Mouse (Mus musculus) midbrain, embryonic 12.5 days (tissue): Measurements from ENCODE around the gene Lsr. TPM values are rescaled to one million over a fixed set of nuclear protein-coding genes. Genes with fewer than 3 reads are reported as not detected.
"Not testable (repeated sequence)": the region's sequence is repeated elsewhere in the genome, so short reads cannot be mapped to it uniquely, and the experiment has no call there.

ENCODE experiments used
- ATAC-seq: fragments of 200-750 bp; cut with Nextera tagmentation; 2 replicates; pipeline ENCODE4 v1.8.0; 2017; ENCODE audit warnings: low read depth, moderate TSS enrichment, moderate library complexity; ENCODE audit not compliant: low FRiP score
- H3K27ac ChIP-seq: fragments of 300-500 bp; sonication (generic); replicated peaks from 2 replicates; pipeline ENCODE4 v1.5.1; 2016; ENCODE audit warnings: mild to moderate bottlenecking
- H3K27me3 ChIP-seq: fragments of 300-500 bp; sonication (generic); 2 replicates; pipeline ENCODE4 v1.6.1; 2016; ENCODE audit warnings: mild to moderate bottlenecking
- H3K36me3 ChIP-seq: fragments of 300-500 bp; sonication (generic); 2 replicates; pipeline ENCODE4 v1.6.1; 2016
- H3K4me1 ChIP-seq: fragments of 300-500 bp; sonication (generic); 2 replicates; pipeline ENCODE4 v1.6.1; 2016
- H3K4me2 ChIP-seq: fragments of 300-500 bp; sonication (generic); replicated peaks from 2 replicates; pipeline ENCODE4 v1.6.1; 2016; ENCODE audit warnings: mild to moderate bottlenecking, moderate library complexity
- H3K4me3 ChIP-seq: fragments of 300-500 bp; sonication (generic); 2 replicates; pipeline ENCODE4 v1.5.1; 2016; ENCODE audit warnings: mild to moderate bottlenecking
- H3K9ac ChIP-seq: fragments of 300-500 bp; sonication (generic); replicated peaks from 2 replicates; pipeline ENCODE4 v1.6.1; 2016; ENCODE audit warnings: mild to moderate bottlenecking, moderate library complexity
- H3K9me3 ChIP-seq: fragments of 300-500 bp; sonication (generic); 2 replicates; pipeline ENCODE4 v1.6.1; 2016; ENCODE audit warnings: mild to moderate bottlenecking
- WGBS: fragments of 180-500 bp; shearing (Covaris S2); methylation state at CpG from one replicate; pipeline ENCODE4 v1.1.7; 2016; 5-methylcytosine and 5-hydroxymethylcytosine counted together
- polyA plus RNA-seq: library from polyadenylated mRNA; unstranded; fragments of >200 nt; fragmentation: Nextera tagmentation; extraction: Ambion mirVana; gene quantifications from 2 replicates; pipeline ENCODE4 v1.2.1, GENCODE M21; 2016

Gene Lsr
- polyA plus RNA-seq, 1 experiment from 2014 or later = 16.1 TPM

DNA sequence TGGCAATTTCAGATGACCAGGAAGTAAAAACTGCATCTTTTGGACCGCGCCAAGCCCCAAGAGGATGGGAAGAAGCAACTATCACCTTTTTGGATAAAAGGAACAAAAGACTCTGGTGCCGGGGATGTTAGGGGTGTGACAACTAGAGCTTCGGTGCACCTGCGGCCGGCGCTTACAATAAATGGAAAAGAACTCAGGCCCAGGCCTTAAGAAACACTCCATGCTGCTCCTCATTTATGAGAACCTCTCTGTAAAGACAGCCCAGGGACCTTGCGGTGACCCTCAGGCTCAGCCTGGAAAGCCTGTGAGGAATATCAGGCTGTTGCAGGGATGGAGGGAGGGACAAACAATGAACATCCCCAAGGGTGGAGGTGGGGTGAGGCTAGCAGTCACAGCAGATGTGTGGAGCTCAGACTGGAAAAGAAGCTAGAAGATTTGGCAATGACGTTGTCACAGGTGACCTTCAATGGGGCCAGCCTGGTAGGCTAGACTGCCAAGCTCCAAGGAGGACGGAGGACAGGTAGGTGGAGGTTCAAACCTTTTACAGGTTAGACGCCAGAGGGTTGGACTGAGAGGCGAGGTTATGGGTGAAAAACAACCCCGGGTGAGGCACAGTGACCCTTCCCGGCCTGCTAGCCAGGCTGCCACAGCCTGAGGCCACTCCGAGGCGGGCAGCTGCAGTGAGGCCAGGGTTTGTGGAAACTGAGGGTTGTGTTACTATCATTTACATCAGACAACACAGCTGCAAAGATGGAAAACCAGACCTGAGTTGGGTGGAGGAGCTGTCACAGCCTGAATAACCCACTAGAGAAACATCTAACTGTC, 20.6 kb downstream of the Lsr start:
- H3K9ac ChIP-seq = no peak overlapping the region
- no peak overlapping the region for H3K4me2 ChIP-seq
- H3K36me3 ChIP-seq = peaks cover 64% of the 10 kb centered on the region
- WGBS = 93% methylated on average over 16 of the region's 16 CpGs
- no peak for ATAC-seq
- H3K27ac ChIP-seq = no peak overlapping the region
- H3K9me3 ChIP-seq = no peaks in the 10 kb centered on the region
- H3K27me3 ChIP-seq = no peaks in the 10 kb centered on the region
- no peak overlapping the region for H3K4me3 ChIP-seq
- H3K4me1 ChIP-seq = peaks cover 11% of the 10 kb centered on the region

DNA sequence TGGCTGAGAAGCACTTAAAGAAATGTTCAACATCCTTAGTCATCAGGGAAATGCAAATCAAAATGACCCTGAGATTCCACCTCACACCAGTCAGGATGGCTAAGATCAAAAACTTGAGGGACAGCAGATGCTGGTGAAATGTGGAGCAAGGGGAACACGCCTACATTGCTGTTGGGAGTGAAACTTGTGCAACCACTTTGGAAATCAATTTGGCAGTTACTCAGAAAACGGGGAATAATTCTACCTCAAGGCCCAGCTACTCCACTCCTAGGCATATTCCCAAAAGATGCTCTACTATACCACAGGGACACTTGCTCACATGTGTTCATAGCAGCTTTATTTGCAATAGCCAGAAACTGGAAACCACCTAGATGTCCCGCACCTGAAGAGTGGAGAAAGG, 23.4 kb downstream of the Lsr start:
- not testable (repeated sequence) for ATAC-seq, H3K9ac ChIP-seq

DNA sequence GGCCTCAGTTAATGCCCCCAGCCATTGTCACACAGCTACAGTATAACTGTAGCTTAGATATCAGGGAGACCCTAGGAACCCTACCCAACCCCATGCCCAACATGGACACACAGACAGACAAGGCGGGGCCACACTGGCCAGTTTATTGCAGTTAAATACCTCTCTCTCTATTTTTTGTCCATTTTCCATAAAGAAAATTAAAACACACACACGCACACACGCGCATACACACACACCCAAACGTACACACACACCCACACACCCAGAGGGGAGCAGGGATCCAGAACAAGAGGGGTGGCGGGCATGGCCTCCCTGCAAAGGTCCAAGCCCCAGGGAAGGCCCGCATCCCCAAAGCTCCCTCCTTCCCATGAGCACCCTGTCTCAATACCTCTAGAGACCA, 27.4 kb downstream of the Lsr start:
- no peak overlapping the region for H3K4me2 ChIP-seq
- H3K9me3 ChIP-seq = no peaks in the 10 kb centered on the region
- H3K4me3 ChIP-seq = no peak overlapping the region
- H3K9ac ChIP-seq = no peak overlapping the region
- no peaks in the 10 kb centered on the region for H3K4me1 ChIP-seq
- no peaks in the 10 kb centered on the region for H3K27me3 ChIP-seq
- H3K36me3 ChIP-seq = peaks cover 40% of the 10 kb centered on the region
- WGBS = 95% methylated on average over 7 of the region's 7 CpGs
- no peak for ATAC-seq
- H3K27ac ChIP-seq = no peak overlapping the region

More for the DNA sequence above, 23.4 kb downstream of the Lsr start:
- H3K9me3 ChIP-seq, H3K27me3 ChIP-seq, H3K4me2 ChIP-seq, H3K4me3 ChIP-seq, H3K27ac ChIP-seq, H3K4me1 ChIP-seq: not testable (repeated sequence)
- peaks cover 80% of the 10 kb centered on the region for H3K36me3 ChIP-seq
- 94% methylated on average over 3 of the region's 3 CpGs for WGBS

DNA sequence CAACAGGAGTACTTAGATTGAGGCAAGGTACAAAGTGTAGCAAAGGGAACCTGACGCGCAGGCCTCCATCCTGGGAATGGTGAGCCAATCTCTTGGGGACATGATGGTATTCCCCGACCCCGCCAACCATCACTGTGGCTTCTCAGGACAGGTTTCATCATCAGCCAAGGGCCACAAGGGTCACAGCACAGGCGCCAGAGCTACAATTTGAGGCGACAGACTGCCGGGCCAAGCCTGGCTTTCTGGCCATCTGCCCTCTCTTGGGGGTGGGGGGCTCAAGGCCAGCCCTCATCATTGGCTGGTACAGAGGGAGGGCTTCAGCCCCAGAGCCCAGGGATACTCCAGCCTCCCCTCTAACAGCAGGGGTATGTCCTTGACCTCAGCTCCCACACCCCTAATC, 27.8 kb downstream of the Lsr start:
- not testable (repeated sequence) for H3K9me3 ChIP-seq, H3K9ac ChIP-seq, ATAC-seq, H3K4me1 ChIP-seq, H3K27ac ChIP-seq, H3K4me3 ChIP-seq, H3K4me2 ChIP-seq, H3K27me3 ChIP-seq
- H3K36me3 ChIP-seq = peaks cover 35% of the 10 kb centered on the region
- 96% methylated on average over 7 of the region's 7 CpGs for WGBS

DNA sequence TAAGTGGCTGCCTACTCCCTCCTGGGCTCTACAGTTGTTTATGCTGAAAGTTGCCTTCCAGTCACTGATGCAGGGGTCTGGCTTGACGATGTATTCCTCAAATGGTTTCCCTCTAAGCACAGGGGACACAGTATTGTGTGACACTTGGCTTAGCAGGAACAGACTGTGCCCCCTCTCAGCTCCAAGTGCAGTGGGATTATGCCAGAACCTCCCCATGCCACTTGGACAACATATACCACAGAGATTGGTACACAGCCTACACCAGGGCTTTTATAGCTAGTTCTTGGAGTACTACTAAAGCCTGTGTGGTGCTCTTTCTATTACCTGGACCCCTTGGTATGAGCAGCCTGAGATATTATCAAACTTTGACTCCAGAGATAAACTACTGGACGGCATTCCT, 28.6 kb downstream of the Lsr start:
- 82% methylated on average over 2 of the region's 2 CpGs for WGBS
- H3K27me3 ChIP-seq, H3K4me2 ChIP-seq, H3K27ac ChIP-seq, H3K9ac ChIP-seq, H3K4me1 ChIP-seq, H3K9me3 ChIP-seq, ATAC-seq, H3K4me3 ChIP-seq: not testable (repeated sequence)
- H3K36me3 ChIP-seq = peaks cover 28% of the 10 kb centered on the region

DNA sequence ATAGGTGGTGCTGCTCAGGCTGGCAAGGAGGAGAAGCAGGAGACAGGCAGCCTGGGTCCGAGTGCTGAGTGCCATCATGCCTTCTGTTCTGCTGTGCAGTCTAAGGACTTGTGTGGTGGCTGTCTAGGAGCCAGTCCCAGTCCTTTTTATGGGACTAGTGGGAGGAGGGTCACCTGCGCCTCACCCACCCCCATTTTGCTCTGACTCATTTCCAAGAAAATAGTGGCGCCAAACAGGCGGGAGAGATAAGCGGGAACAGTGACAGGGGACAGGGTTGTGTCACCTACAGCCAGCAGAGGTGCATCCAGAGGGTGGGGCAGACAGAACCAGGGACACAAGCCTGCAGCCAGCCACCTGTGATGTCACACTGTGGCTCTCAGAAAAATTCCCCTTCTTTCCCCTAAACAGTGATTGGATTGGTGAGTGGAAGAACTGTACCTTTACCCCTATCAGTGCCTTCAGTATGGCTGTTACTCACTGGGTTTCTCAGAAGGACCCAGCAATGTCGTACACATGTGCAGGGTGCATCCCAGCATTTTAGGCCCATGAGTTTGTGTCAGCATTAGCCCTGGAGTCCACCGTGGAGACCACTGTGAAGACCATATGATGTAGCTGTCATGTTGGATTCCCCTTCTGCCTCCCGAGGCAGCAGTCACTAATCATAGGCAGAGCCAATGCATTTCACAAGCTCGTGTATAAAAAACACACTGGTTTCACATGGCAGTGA, 29.2 kb downstream of the Lsr start, which contains the start of gene Hamp:
TSS of gene Hamp (minus strand) at position 124 of the 727 bp plus-strand sequence.
- Histone ChIP-seq H3K36me3 (peaks cover 22% of the 10 kb centered on the region), H3K9ac (no peak within 1 kb of the TSS), H3K4me1 (no peaks in the 10 kb centered on the region), H3K4me2 (no peak within 1 kb of the TSS), H3K27me3 (no peaks in the 10 kb centered on the region), H3K9me3 (no peaks in the 10 kb centered on the region), H3K27ac (no peak within 1 kb of the TSS), H3K4me3 (no peak within 1 kb of the TSS)
- no peak for ATAC-seq
- WGBS = 72% methylated on average over 9 of the region's 9 CpGs

DNA sequence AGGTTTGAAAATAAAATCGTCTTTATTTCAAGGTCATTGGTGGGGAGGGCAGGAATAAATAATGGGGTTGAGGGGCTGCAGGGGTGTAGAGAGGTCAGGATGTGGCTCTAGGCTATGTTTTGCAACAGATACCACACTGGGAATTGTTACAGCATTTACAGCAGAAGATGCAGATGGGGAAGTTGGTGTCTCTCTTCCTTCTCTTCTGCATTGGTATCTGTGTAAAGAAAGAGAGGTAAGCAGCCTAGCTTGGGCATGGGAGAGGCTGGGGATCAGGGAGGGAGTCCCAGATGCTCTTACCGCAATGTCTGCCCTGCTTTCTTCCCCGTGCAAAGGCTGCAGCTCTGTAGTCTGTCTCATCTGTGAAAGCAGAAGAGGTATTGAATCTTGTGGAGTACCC, 30.9 kb downstream of the Lsr start:
- H3K4me1 ChIP-seq, H3K27ac ChIP-seq, H3K9ac ChIP-seq, H3K27me3 ChIP-seq, H3K9me3 ChIP-seq, H3K4me2 ChIP-seq, ATAC-seq, H3K4me3 ChIP-seq: not testable (repeated sequence)
- WGBS = 56% methylated on average over 3 of the region's 3 CpGs
- peaks cover 16% of the 10 kb centered on the region for H3K36me3 ChIP-seq

DNA sequence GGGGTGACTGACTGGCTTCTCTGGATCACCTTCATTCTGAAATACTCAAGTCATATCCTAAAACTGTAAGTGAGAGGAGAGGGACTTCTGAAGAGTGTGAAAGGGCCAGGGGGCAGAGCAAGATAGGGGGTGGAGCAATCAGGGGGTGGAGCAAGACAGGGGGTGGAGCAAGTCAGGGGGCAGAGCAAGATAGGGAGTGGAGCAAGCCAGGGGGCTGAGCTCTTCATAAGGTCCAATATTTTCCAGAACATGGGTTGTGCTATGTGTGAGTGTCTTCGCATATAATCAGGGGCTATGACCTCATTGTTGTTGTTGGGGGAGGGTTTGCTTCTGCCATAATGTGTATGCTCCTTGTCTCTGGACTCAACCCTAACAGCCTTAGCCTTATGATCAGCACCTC, 33.2 kb downstream of the Lsr start:
- not testable (repeated sequence) for H3K27me3 ChIP-seq, H3K4me3 ChIP-seq, ATAC-seq, H3K4me2 ChIP-seq, H3K9ac ChIP-seq, H3K9me3 ChIP-seq, H3K4me1 ChIP-seq, H3K27ac ChIP-seq, H3K36me3 ChIP-seq
- 96% methylated on average over 1 of the region's 1 CpGs for WGBS

DNA sequence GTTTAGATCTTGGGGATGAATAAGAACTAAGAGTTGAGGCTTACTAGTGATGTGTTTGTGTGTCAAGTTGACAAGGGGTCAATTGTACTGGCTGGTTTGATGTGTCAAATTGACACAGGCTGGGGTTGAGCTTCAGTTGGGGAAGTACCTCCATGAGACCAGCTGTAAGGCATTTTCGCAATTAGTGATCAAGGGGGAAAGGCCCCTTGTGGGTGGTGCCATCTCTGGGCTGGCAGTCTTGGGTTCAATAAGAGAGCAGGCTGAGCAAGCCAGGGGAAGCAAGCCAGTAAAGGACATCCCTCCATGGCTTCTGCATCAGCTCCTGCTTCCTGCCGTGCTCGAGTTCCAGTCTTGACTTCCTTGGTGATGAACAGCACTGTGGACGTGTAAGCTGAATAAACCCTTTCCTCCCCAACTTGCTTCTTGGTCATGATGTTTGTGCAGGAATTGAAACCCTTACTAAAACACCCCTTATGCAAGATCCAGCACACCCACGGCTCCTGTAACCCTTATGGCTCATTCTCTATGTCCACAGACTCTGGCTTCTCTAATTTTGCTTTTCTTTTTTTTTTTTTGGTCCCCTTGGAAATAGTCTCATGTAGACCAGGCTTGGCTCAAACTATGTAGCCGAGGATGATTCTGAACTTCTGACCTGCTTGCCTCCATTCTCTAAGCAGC, 37.7 kb downstream of the Lsr start:
- H3K9me3 ChIP-seq, H3K9ac ChIP-seq, ATAC-seq, H3K4me2 ChIP-seq, H3K4me3 ChIP-seq, H3K36me3 ChIP-seq, H3K27me3 ChIP-seq, H3K27ac ChIP-seq, H3K4me1 ChIP-seq: not testable (repeated sequence)
- WGBS = 87% methylated on average over 6 of the region's 6 CpGs

DNA sequence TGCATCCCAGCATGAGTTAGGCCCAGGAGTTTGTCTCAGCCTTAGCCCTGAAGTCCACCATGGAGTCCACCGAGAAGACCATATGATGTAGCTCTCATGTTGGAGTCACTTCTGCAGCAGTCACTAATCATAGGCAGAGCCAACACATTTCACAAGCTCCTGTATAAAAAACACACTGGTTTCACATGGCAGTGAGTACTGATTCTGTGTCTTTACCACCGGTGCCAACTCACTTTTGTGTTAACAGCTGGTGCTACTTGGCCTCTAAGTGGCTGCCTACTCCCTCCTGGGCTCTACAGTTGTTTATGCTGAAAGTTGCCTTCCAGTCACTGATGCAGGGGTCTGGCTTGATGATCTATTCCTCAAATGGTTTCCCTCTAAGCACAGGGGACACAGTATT, 48.7 kb downstream of the Lsr start, which contains the start of gene Hamp2:
TSS of gene Hamp2 (minus strand) at position 101 of the 400 bp plus-strand sequence.
- not testable (repeated sequence) for H3K36me3 ChIP-seq, H3K27ac ChIP-seq, H3K4me1 ChIP-seq, ATAC-seq, H3K4me2 ChIP-seq, H3K4me3 ChIP-seq, H3K27me3 ChIP-seq, H3K9me3 ChIP-seq, H3K9ac ChIP-seq
- WGBS = 77% methylated on average over 2 of the region's 2 CpGs

DNA sequence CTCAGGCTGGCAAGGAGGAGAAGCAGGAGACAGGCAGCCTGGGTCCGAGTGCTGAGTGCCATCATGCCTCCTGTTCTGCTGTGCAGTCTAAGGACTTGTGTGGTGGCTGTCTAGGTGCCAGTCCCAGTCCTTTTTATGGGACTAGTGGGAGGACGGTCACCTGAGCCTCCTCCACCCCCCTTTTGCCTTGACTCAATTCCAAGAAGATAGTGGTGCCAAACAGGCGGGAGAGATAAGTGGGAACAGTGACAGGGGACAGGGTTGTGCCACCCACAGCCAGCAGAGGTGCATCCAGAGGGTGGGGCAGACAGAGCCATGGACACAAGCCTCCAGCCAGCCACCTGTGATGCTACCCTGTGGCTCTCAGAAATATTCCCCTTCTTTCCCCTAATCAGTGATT, 49.2 kb downstream of the Lsr start:
- Histone ChIP-seq H3K9me3 (no peaks in the 10 kb centered on the region), H3K36me3 (no peaks in the 10 kb centered on the region), H3K4me1 (no peaks in the 10 kb centered on the region), H3K4me2 (no peak overlapping the region), H3K4me3 (no peak overlapping the region), H3K9ac (no peak overlapping the region), H3K27me3 (no peaks in the 10 kb centered on the region), H3K27ac (no peak overlapping the region)
- WGBS = 69% methylated on average over 3 of the region's 3 CpGs
- no peak for ATAC-seq

DNA sequence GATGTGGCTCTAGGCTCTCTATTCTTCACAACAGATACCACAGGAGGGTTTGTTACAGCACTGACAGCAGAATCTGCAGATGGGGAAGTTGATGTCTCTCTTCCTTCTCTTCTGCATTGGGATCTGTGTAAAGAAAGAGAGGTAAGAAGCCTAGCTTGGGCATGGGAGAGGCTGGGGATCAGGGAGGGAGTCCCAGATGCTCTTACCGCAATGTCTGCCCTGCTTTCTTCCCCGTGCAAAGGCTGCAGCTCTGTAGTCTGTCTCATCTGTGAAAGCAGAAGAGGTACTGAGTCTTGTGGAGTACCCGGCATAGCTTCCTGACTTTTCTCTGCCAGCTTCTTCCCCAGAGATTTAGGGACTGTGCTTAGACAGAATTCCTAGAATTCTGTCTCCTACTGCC, 50.8 kb downstream of the Lsr start:
- ATAC-seq, H3K4me2 ChIP-seq, H3K9ac ChIP-seq, H3K36me3 ChIP-seq, H3K27me3 ChIP-seq, H3K4me3 ChIP-seq, H3K27ac ChIP-seq, H3K9me3 ChIP-seq, H3K4me1 ChIP-seq: not testable (repeated sequence)
- 38% methylated on average over 3 of the region's 3 CpGs for WGBS
